Mouse (Mus musculus): ENCODE data around the gene Psmb9.

- TF ChIP-seq POLR2A (IDR thresholded peaks at IDR 0.05; ENCODE audit: insufficient read length, low read depth) (no peak), REST (IDR thresholded peaks at IDR 0.05; ENCODE audit: insufficient read depth, insufficient read length) (no peak), USF1 (IDR thresholded peaks at IDR 0.05; ENCODE audit: low read depth) (no peak), E2F4 (IDR thresholded peaks at IDR 0.05; ENCODE audit: insufficient read depth) (no peak), TCF12 (IDR thresholded peaks at IDR 0.05; ENCODE audit: insufficient read depth, poor library complexity, severe bottlenecking) (no peak), MAX (IDR thresholded peaks at IDR 0.05; ENCODE audit: low read depth) (no peak), CEBPB (IDR thresholded peaks at IDR 0.05; ENCODE audit: insufficient read depth, poor library complexity, severe bottlenecking) (no peak), POLR2AphosphoS2 (IDR thresholded peaks at IDR 0.05; ENCODE audit: insufficient read length, low read depth) (no peak), MYOG (IDR thresholded peaks at IDR 0.05; ENCODE audit: control insufficient read depth in 1 of 3, insufficient read depth in 1 of 3, insufficient read length in 2 of 3, low read depth in 2 of 3) (no peak), MYOD1 (IDR thresholded peaks at IDR 0.05; ENCODE audit: control insufficient read depth in 1 of 3, insufficient read length in 2 of 3, low read depth in 2 of 3) (no peak), SRF (IDR thresholded peaks at IDR 0.05; ENCODE audit: control insufficient read depth, insufficient read length, low read depth) (no peak), TCF3 (IDR thresholded peaks at IDR 0.05; ENCODE audit: insufficient read length, low read depth) (no peak)
These were observed 17.1 kb downstream of the Psmb9 start for GRCm38 (mm10) chr17:34170487-34170876.

Measured in myocyte (in vitro differentiated cells).